In genomic region chr16:44138979-44139535, GRCm38 (mm10) we compare ENCODE assay signal across 8 mouse cellular contexts. TPM values are rescaled to one million over a fixed set of nuclear protein-coding genes. Genes with fewer than 3 reads are reported as not detected.
A peak's percentile ranks its signal among the peaks of the same experiment; 100 is the strongest.
DNase-seq lines count a peak whose midpoint lies in the region; ATAC-seq lines count a peak whose summit lies in the region.

No protein-coding gene starts in this region.

- peak overlapping the region; percentile 100 for H3K27ac ChIP-seq in intestine, embryonic 14.5 days (ENCODE audit: low read depth)

- H3K4me1 ChIP-seq in intestine, embryonic 14.5 days (replicated peaks; ENCODE audit: control insufficient read depth, insufficient read depth, low read length): peaks cover 13% of the 10 kb centered on the region

- H3K27me3 ChIP-seq in intestine, embryonic 14.5 days (replicated peaks; ENCODE audit: control insufficient read depth, insufficient read depth, low read length): no peaks in the 10 kb centered on the region

- H3K9ac ChIP-seq in intestine, embryonic 14.5 days (ENCODE audit: low read length): peak overlapping the region; percentile 93

- H3K9me3 ChIP-seq in intestine, embryonic 14.5 days (ENCODE audit: control insufficient read depth, low read length): no peaks in the 10 kb centered on the region

- H3K4me2 ChIP-seq in intestine, embryonic 14.5 days (ENCODE audit: low read length): peak overlapping the region; percentile 85

- ATAC-seq in intestine, embryonic 14.5 days (replicated peaks; ENCODE audit: low FRiP score, low TSS enrichment, low read depth): peak; percentile 91

- no peaks in the 10 kb centered on the region for H3K36me3 ChIP-seq in intestine, embryonic 14.5 days (ENCODE audit: control insufficient read depth, insufficient read depth, low read length)

- DNase-seq in adrenal gland, adult 18-20 months (ENCODE audit: low spot score in 2 of 2): peak; percentile 64 to 81
- DNase-seq in embryo, embryonic 11 days: peak; percentile 95
- peak; percentile 88 for DNase-seq in gastrocnemius, postnatal 25 days
- DNase-seq in intestine, embryonic 14.5 days (ENCODE audit: low spot score): peak; percentile 97
- DNase-seq in left cerebral cortex, postnatal 14 days (ENCODE audit: low spot score in 2 of 2): peak; percentile 89 to 95
- DNase-seq in mesoderm, embryonic 11.5 days (ENCODE audit: low read depth, low spot score): peak; percentile 93
- peak; percentile 82 to 90 for DNase-seq in right cerebral cortex, postnatal 36 days (ENCODE audit: low spot score in 2 of 2)
- DNase-seq in yolk sac, embryonic 10.5 days (ENCODE audit: low spot score): peak; percentile 93

- intact Hi-C loops in left cerebral cortex, postnatal 14 days (cut with DNase I): no loop called here

- H3K4me3 ChIP-seq in intestine, embryonic 14.5 days (ENCODE audit: low read depth, low read length): peak overlapping the region; percentile 92

- under 1% methylated on average over 25 of the region's 25 CpGs for WGBS in intestine, embryonic 14.5 days

RNA-seq across cellular contexts. Expression of gene Atp6v1a, which starts 0.4 kb away (rescaled TPM):
- total RNA-seq in adrenal gland, adult 18-20 months (2021): 100 to 1,000 TPM; 133 to 162 TPM
- 10 to 100 TPM; 19.5 to 22.4 TPM for total RNA-seq in gastrocnemius, postnatal 25 days (2021)
- 63.0 and 68.0 TPM in 2 replicates for polyA plus RNA-seq in intestine, embryonic 14.5 days (2014; fragmentation: Nextera tagmentation; extraction: Ambion mirVana)
- total RNA-seq in left cerebral cortex, postnatal 14 days (2021): 100 to 1,000 TPM; 437 to 445 TPM

RNA-seq across cellular contexts. Expression of gene Naa50, which starts 0.6 kb away (rescaled TPM):
- total RNA-seq in adrenal gland, adult 18-20 months (2021): 10 to 100 TPM; 87.1 to 96.8 TPM
- 100 to 1,000 TPM; 138 to 160 TPM for total RNA-seq in gastrocnemius, postnatal 25 days (2021)
- 63.6 and 65.5 TPM in 2 replicates for polyA plus RNA-seq in intestine, embryonic 14.5 days (2014; fragmentation: Nextera tagmentation; extraction: Ambion mirVana)
- total RNA-seq in left cerebral cortex, postnatal 14 days (2021): 10 to 100 TPM; 52.4 to 52.8 TPM

RNA-seq across cellular contexts. Expression of gene Usf3, which starts 34.0 kb away (rescaled TPM):
- total RNA-seq in adrenal gland, adult 18-20 months (2021): 10 to 100 TPM; 18.8 to 20.7 TPM
- total RNA-seq in gastrocnemius, postnatal 25 days (2021): 10 to 100 TPM; 24.3 to 36.1 TPM
- 4.6 and 5.0 TPM in 2 replicates for polyA plus RNA-seq in intestine, embryonic 14.5 days (2014; fragmentation: Nextera tagmentation; extraction: Ambion mirVana)
- total RNA-seq in left cerebral cortex, postnatal 14 days (2021): 10 to 100 TPM; 36.4 to 38.1 TPM

Comparison
In these comparisons a context has a peak if more than half of its experiments do, and no peak if none do; other contexts are left out.
1. Peak in every context shown above with its lines: DNase-seq, ATAC-seq, H3K4me3 ChIP-seq and H3K27ac ChIP-seq.
2. RNA of gene Atp6v1a, which starts 0.4 kb away (total RNA-seq): 437 to 445 TPM in left cerebral cortex, postnatal 14 days and 133 to 162 TPM in adrenal gland, adult 18-20 months; 19.5 to 22.4 TPM in gastrocnemius, postnatal 25 days; every median in the first group is over 4 times any median in the second.